Mouse (Mus musculus): ENCODE data around the gene Glyr1. TPM values are rescaled to one million over a fixed set of nuclear protein-coding genes. Genes with fewer than 3 reads are reported as not detected.

Gene Glyr1
- polyA plus RNA-seq, 2 experiments from 2014 or later: 79.0 to 130 TPM

- ATAC-seq: no peak
These were observed 38.4 kb downstream of the Glyr1 start for GRCm38 (mm10) chr16:5011285-5011684.

GRCm38 (mm10) chr16:5010371-5010935 lies 39.2 kb downstream of the Glyr1 start:
- no peak for ATAC-seq

GRCm38 (mm10) chr16:5008076-5008475 lies 41.6 kb downstream of the Glyr1 start:
- no peak for ATAC-seq

GRCm38 (mm10) chr16:5007492-5007891 lies 42.2 kb downstream of the Glyr1 start:
- ATAC-seq: no peak

- no peak for ATAC-seq
These were observed 42.6 kb downstream of the Glyr1 start, which contains the start of gene Smim22 for GRCm38 (mm10) chr16:5007067-5007466. Smim22 (plus strand) TSS chr16:5007288.

GRCm38 (mm10) chr16:5000611-5001010 lies 49.1 kb downstream of the Glyr1 start:
- no peak for ATAC-seq

- ATAC-seq: no peak
These were observed 50.7 kb downstream of the Glyr1 start for GRCm38 (mm10) chr16:4998984-4999383.

- ATAC-seq: no peak
These were observed 52.1 kb downstream of the Glyr1 start, which contains the start of gene Sept12 for GRCm38 (mm10) chr16:4997553-4997952. Sept12 (minus strand) TSS chr16:4997852.

- no peak for ATAC-seq
These were observed 56.4 kb downstream of the Glyr1 start for GRCm38 (mm10) chr16:4993276-4993675.

GRCm38 (mm10) chr16:4984717-4985116 lies 64.9 kb downstream of the Glyr1 start:
- ATAC-seq: no peak

GRCm38 (mm10) chr16:4979755-4980380 lies 69.8 kb downstream of the Glyr1 start:
- peak; percentile 58 for ATAC-seq

- ATAC-seq: no peak
These were observed 71.2 kb downstream of the Glyr1 start for GRCm38 (mm10) chr16:4978275-4979051.

GRCm38 (mm10) chr16:4976180-4976579 lies 73.5 kb downstream of the Glyr1 start:
- no peak for ATAC-seq

- no peak for ATAC-seq
These were observed 75.1 kb downstream of the Glyr1 start for GRCm38 (mm10) chr16:4974521-4974920.

GRCm38 (mm10) chr16:4971626-4972025 lies 78.0 kb downstream of the Glyr1 start:
- peak; percentile 32 for ATAC-seq

GRCm38 (mm10) chr16:4969055-4969843 lies 80.4 kb downstream of the Glyr1 start:
- ATAC-seq: no peak

- no peak for ATAC-seq
These were observed 81.2 kb downstream of the Glyr1 start for GRCm38 (mm10) chr16:4968426-4968825.

GRCm38 (mm10) chr16:4965392-4966129 lies 84.1 kb downstream of the Glyr1 start:
- ATAC-seq: no peak

- peak; percentile 20 for ATAC-seq
These were observed 84.8 kb downstream of the Glyr1 start for GRCm38 (mm10) chr16:4964731-4965391.

Measured in CD4-positive, CD25-positive, alpha-beta regulatory T cell, adult 4 months (primary cell).